ENCODE assay signal across 18 mouse cellular contexts in the genomic region with DNA sequence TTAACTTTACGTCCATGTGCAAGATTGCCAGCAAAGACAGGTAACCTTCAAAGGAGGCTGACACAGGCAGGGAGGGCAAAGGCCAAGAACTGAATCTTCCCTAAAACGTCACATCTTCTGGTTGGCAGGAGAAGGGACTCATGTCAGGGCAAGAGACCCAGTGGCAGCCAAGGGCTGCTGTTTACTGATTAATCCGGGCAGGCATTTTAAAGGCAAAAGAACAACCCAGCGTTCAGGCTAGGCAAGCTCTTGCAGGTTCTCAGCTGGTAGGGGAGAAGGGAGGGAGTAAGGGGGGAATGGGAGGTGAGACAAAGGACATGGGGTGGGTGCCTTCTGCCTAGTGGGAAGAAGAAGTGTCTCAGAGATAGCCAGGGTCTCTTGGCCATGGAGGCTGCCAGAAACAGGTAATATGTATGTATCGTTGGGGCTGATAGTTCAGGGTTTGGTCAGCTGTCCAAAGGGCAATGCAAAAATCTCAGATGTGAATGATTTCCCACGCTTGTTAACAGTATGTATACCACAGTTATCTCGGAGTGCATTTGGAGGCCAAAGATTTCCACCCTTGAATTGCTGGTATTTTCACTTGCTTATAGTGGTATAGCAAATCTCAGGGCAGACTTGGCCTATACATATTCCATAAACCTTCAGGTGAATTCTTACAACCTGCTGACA.
DNase-seq lines count a peak whose midpoint lies in the region; ATAC-seq lines count a peak whose summit lies in the region.
"Had no signal": no experiment of that assay in that cellular context is flagged by ENCODE, and none has a peak within 500 bp of the region (broad histone marks: within the 10 kb centered on the region; RNA-seq: fewer than 3 reads in every experiment).

No protein-coding gene starts in this region.

- WGBS in kidney, embryonic 15.5 days = 62% methylated on average over 7 of the region's 7 CpGs
- WGBS in stomach, embryonic 15.5 days = 48% methylated on average over 7 of the region's 7 CpGs

- H3K27me3 ChIP-seq in kidney, embryonic 15.5 days = no peaks in the 10 kb centered on the region
- no peaks in the 10 kb centered on the region for H3K27me3 ChIP-seq in stomach, embryonic 15.5 days (replicated peaks)
- H3K27me3 ChIP-seq: forebrain, embryonic 15.5 days; hindbrain, embryonic 13.5 days; limb, embryonic 12.5 days had no signal

- DNase-seq in testis, postnatal 14 days (ENCODE audit: low spot score) = peak; percentile 12
- no peak for DNase-seq in testis, postnatal 10 days (ENCODE audit: low spot score)
- DNase-seq in frontal cortex, postnatal 14 days (ENCODE audit: low spot score in 2 of 2) = no peak
- DNase-seq in cerebellum, adult 18-20 months = no peak
- no peak for DNase-seq in cerebellum, adult 11 months
- DNase-seq: adrenal gland, postnatal 25 days; cerebellum, postnatal 10 days; embryo, embryonic 11 days; heart, adult 2 months; lung, adult 2 months; thymus, adult 18-20 months had no signal

- peak; percentile 87 for ATAC-seq in kidney, embryonic 15.5 days (replicated peaks; ENCODE audit: low FRiP score)
- peak; percentile 53; the same call in 1 of the 2 replicates for ATAC-seq in stomach, embryonic 15.5 days (ENCODE audit: insufficient read depth, low FRiP score, low read depth)
- ATAC-seq: CD4-positive, CD25-positive, alpha-beta regulatory T cell, adult 4 months; forebrain, embryonic 15.5 days had no signal

- no peak overlapping the region for H3K4me3 ChIP-seq in kidney, embryonic 15.5 days (replicated peaks)
- no peak overlapping the region for H3K4me3 ChIP-seq in stomach, embryonic 15.5 days (replicated peaks)
- H3K4me3 ChIP-seq: forebrain, embryonic 15.5 days; heart, adult 2 months; hindbrain, embryonic 13.5 days; limb, embryonic 12.5 days had no signal

- H3K4me2 ChIP-seq in kidney, embryonic 15.5 days = no peak overlapping the region
- H3K4me2 ChIP-seq in stomach, embryonic 15.5 days = no peak overlapping the region
- H3K4me2 ChIP-seq: forebrain, embryonic 15.5 days; hindbrain, embryonic 13.5 days; limb, embryonic 12.5 days had no signal

- no peaks in the 10 kb centered on the region for H3K36me3 ChIP-seq in kidney, embryonic 15.5 days
- H3K36me3 ChIP-seq in stomach, embryonic 15.5 days = no peaks in the 10 kb centered on the region
- H3K36me3 ChIP-seq: forebrain, embryonic 15.5 days; hindbrain, embryonic 13.5 days; limb, embryonic 12.5 days had no signal

- no peaks in the 10 kb centered on the region for H3K9me3 ChIP-seq in kidney, embryonic 15.5 days (replicated peaks)
- no peaks in the 10 kb centered on the region for H3K9me3 ChIP-seq in stomach, embryonic 15.5 days
- H3K9me3 ChIP-seq: forebrain, embryonic 15.5 days had no signal

- H3K9ac ChIP-seq in kidney, embryonic 15.5 days = no peak overlapping the region
- H3K9ac ChIP-seq in stomach, embryonic 15.5 days = no peak overlapping the region
- H3K9ac ChIP-seq: forebrain, embryonic 15.5 days; hindbrain, embryonic 13.5 days; limb, embryonic 12.5 days had no signal

- H3K4me1 ChIP-seq in kidney, embryonic 15.5 days = 0 out of 2 replicates have a peak, but pooled peaks cover 3% of the 10 kb centered on the region
- no peaks in the 10 kb centered on the region for H3K4me1 ChIP-seq in stomach, embryonic 15.5 days
- H3K4me1 ChIP-seq: forebrain, embryonic 15.5 days; hindbrain, embryonic 13.5 days had no signal

- peak overlapping the region; percentile 48; the same call in 1 of the 2 replicates for H3K27ac ChIP-seq in kidney, embryonic 15.5 days
- H3K27ac ChIP-seq in stomach, embryonic 15.5 days = no peak overlapping the region
- H3K27ac ChIP-seq: forebrain, embryonic 15.5 days; heart, adult 2 months; hindbrain, embryonic 13.5 days; limb, embryonic 12.5 days; macrophage had no signal
